Mouse (Mus musculus): Measurements from ENCODE around the gene Eif2s3y. TPM values are rescaled to one million over a fixed set of nuclear protein-coding genes. Genes with fewer than 3 reads are reported as not detected.
A peak's percentile ranks its signal among the peaks of the same experiment; 100 is the strongest.

Gene Eif2s3y
- not detected in 2 replicates for polyA plus RNA-seq (2012; rRNA removed)

DNA sequence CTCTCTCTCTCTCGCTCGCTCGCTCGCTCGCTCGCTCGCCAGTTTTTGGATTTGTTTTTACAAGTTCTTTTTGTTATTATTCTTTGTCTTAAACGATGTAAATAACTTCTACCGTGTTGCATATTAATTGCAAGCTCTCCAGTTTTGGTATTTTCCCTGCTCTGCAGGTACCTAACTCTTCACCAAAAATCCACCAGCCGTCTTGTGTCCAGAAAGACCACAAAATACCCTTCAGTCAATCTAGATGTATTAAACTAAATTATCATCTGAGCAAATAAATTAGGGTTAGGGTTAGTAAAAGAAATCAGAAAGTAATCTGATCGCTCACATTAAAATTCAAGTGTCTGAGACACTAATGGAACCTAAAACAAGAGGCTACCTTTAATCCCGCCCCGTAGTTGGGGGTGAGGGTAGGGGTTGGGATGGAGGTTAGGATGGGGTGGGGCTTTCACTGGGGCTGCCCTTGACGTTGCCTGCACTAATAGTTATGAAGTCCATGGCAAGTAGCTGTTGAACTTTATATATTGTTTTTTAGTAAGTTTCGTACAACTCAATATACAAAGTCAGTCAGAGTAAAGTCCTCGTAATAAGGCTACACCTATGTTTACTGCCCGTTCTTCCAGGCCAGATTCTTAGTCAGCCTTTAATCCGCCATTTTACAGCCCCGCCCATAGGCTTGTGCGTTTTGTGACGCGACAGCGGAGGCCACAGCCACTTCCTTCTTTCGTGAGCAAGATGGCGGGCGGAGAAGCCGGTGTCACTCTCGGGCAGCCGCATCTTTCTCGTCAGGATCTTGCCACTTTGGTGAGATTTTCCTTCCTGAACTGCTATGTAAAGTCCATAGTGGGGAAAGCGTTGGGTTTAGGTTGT lies at the start of gene Eif2s3y:
Eif2s3y (plus strand) TSS at position 662 of the 870 bp plus-strand sequence.
- peak within 1 kb of the TSS; percentile 80 for H3K27ac ChIP-seq (ENCODE audit: insufficient read depth, low read depth, low read length)

More for the DNA sequence above, at the start of gene Eif2s3y:
- no peaks in the 10 kb centered on the region for H3K4me1 ChIP-seq (ENCODE audit: control insufficient read depth, insufficient read depth, low read length)
- no peaks in the 10 kb centered on the region for H3K27me3 ChIP-seq (replicated peaks; ENCODE audit: control insufficient read depth, insufficient read depth, low read length)
- TF ChIP-seq CTCF (conservative IDR thresholded peaks at IDR 0.05; ENCODE audit: insufficient read depth, insufficient read length, low read depth, low read length) (no peak), POLR2A (IDR thresholded peaks at IDR 0.05; ENCODE audit: low read depth, low read length) (peak; percentile 32)
- peak within 1 kb of the TSS; percentile 100 for H3K4me3 ChIP-seq (ENCODE audit: insufficient read depth, low read depth, low read length)
- 18% methylated on average over 27 of the region's 31 CpGs for WGBS
- peak; percentile 85 for DNase-seq
- H3K36me3 ChIP-seq (ENCODE audit: control insufficient read depth, insufficient read depth, low read length), result no peaks in the 10 kb centered on the region

Other genes starting within 250 kb of the Eif2s3y start
- gene Zfy1, start 213.1 kb upstream of the Eif2s3y start, polyA plus RNA-seq (2012; rRNA removed), result not detected in 2 replicates
- not detected in 2 replicates for gene Uba1y, start 191.9 kb upstream of the Eif2s3y start, polyA plus RNA-seq (2012; rRNA removed)
- 0.02 TPM in 1 of 2 replicates, not detected in the other for gene Kdm5d, start 112.8 kb upstream of the Eif2s3y start, polyA plus RNA-seq (2012; rRNA removed)
- gene Uty, start 235.2 kb downstream of the Eif2s3y start, polyA plus RNA-seq (2012; rRNA removed), result not detected in 2 replicates

Data from kidney, adult 2 months (tissue).